In the genomic region with DNA sequence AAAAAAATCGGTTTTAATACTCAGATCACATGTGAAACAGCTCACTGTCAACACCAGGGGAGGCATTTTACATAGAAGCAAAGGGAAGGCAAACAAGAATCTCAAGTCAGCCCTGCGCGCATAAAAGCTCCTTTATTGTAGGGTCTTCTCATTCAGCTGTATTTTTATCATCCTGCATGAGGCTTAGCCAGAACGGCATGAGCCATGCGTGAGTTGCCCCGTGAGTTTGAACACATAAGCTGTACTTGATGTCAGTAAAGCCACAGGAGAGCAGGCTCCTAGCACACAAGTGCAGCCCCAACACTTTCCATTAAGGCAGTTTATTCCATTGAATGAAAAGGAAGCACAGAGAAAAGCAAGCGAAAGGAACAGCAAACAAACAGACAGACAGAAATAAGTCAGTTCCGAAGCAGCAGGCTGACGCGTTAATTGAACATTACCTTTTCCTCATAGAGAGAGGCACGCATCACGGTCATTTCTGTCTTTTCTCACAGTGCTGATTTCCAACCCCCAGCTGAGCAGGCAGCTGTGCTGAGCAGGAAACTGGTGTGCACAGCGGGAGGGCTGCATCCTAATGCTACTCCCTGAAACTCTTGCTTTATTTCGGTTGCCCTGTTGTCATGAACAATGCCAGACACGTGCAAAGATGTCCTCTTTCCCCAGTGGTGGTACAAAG, we compare ENCODE assay signal across 7 mouse cellular contexts.
DNase-seq lines count a peak whose midpoint lies in the region; ATAC-seq lines count a peak whose summit lies in the region.

No protein-coding gene starts in this region.

- DNase-seq in lung, postnatal 25 days (ENCODE audit: low spot score) = no peak
- peak; percentile 47 to 59 for DNase-seq in left cerebral cortex, postnatal 14 days (ENCODE audit: low spot score in 2 of 2)
- peak; percentile 72 for DNase-seq in retina, postnatal 1 day
- DNase-seq in urinary bladder, postnatal 14 days (ENCODE audit: low spot score) = no peak

- intact Hi-C loops in left cerebral cortex, postnatal 14 days (cut with DNase I) = loop anchor here (5.0 kb wide), 2 partner anchors 335 to 385 kb away; a partner anchor contains a TSS

- no peak overlapping the region for H3K27ac ChIP-seq in lung, embryonic 15.5 days
- peak overlapping the region; percentile 80 for H3K27ac ChIP-seq in forebrain, embryonic 15.5 days (replicated peaks)

- 7% methylated on average over 15 of the region's 15 CpGs for WGBS in lung, embryonic 15.5 days
- 2% methylated on average over 15 of the region's 15 CpGs for WGBS in forebrain, embryonic 15.5 days

- H3K36me3 ChIP-seq in lung, embryonic 15.5 days = no peaks in the 10 kb centered on the region
- H3K36me3 ChIP-seq in forebrain, embryonic 15.5 days = no peaks in the 10 kb centered on the region

- no peak overlapping the region for H3K9ac ChIP-seq in lung, embryonic 15.5 days
- H3K9ac ChIP-seq in forebrain, embryonic 15.5 days (replicated peaks) = peak overlapping the region; percentile 48

- no peak for ATAC-seq in lung, embryonic 15.5 days (ENCODE audit: borderline replicate concordance, extremely low read depth, low FRiP score, low TSS enrichment)
- ATAC-seq in forebrain, embryonic 15.5 days (replicated peaks) = peak; percentile 80
- no peak for ATAC-seq in activated CD4-positive, CD25-positive, alpha-beta regulatory T cell, adult 4 months

- no peaks in the 10 kb centered on the region for H3K9me3 ChIP-seq in lung, embryonic 15.5 days
- H3K9me3 ChIP-seq in forebrain, embryonic 15.5 days = no peaks in the 10 kb centered on the region

- peak overlapping the region; percentile 32 for H3K4me2 ChIP-seq in lung, embryonic 15.5 days
- H3K4me2 ChIP-seq in forebrain, embryonic 15.5 days (replicated peaks) = peak overlapping the region; percentile 48

- no peaks in the 10 kb centered on the region for H3K4me1 ChIP-seq in lung, embryonic 15.5 days
- H3K4me1 ChIP-seq in forebrain, embryonic 15.5 days = peaks cover 17% of the 10 kb centered on the region

- H3K27me3 ChIP-seq in lung, embryonic 15.5 days = no peaks in the 10 kb centered on the region; the same call in 1 of the 2 replicates
- no peaks in the 10 kb centered on the region for H3K27me3 ChIP-seq in forebrain, embryonic 15.5 days

- H3K4me3 ChIP-seq in lung, embryonic 15.5 days = no peak overlapping the region
- peak overlapping the region; percentile 25 for H3K4me3 ChIP-seq in forebrain, embryonic 15.5 days

Comparison
In these comparisons a context has a peak if more than half of its experiments do, and no peak if none do; other contexts are left out.
1. DNase-seq: peak in left cerebral cortex, postnatal 14 days (2 of 2) and retina, postnatal 1 day (single experiment); none in lung, postnatal 25 days (single experiment) and urinary bladder, postnatal 14 days (single experiment).